Mouse (Mus musculus): Measurements from ENCODE around the gene Rnaset2a. TPM values are rescaled to one million over a fixed set of nuclear protein-coding genes. Genes with fewer than 3 reads are reported as not detected.

The Rnaset2a gene
- total RNA-seq, 2 experiments from 2014 or later = 4.1 to 4.9 TPM

Other genes starting within 250 kb of the Rnaset2a start
- 1 to 10 TPM; 4.9 to 5.8 TPM for gene Tagap, start 222.1 kb downstream of the Rnaset2a start, total RNA-seq (2021)
- 10 to 100 TPM; 28.1 to 28.4 TPM for gene Rsph3a, start 202.5 kb downstream of the Rnaset2a start, total RNA-seq (2021)
- gene Gm49673, start 309 bp downstream of the Rnaset2a start, total RNA-seq (2021) = under 1 TPM; 0.14 to 0.28 TPM
- gene Fgfr1op, start 17.4 kb upstream of the Rnaset2a start, total RNA-seq (2021) = 10 to 100 TPM; 19.5 to 21.5 TPM
- gene Ccr6, start 87.9 kb upstream of the Rnaset2a start, total RNA-seq (2021) = not detected
- 100 to 1,000 TPM; 183 to 190 TPM for gene Mpc1, start 134.8 kb upstream of the Rnaset2a start, total RNA-seq (2021)
- 10 to 100 TPM; 57.1 to 64.1 TPM for gene Sft2d1, start 163.0 kb upstream of the Rnaset2a start, total RNA-seq (2021)
- 10 to 100 TPM; 12.2 to 15.7 TPM for gene Prr18, start 189.4 kb upstream of the Rnaset2a start, total RNA-seq (2021)
- under 1 TPM; 0.41 to 0.55 TPM for gene T2, start 207.9 kb upstream of the Rnaset2a start, total RNA-seq (2021)

Measured in left cerebral cortex, postnatal 25 days (tissue).